Mouse (Mus musculus) hematopoietic stem cell, adult 5-6 weeks (primary cell): Measurements from ENCODE around the gene Dnah7c. TPM values are rescaled to one million over a fixed set of nuclear protein-coding genes. Genes with fewer than 3 reads are reported as not detected.
"Not testable (repeated sequence)": the region's sequence is repeated elsewhere in the genome, so short reads cannot be mapped to it uniquely, and the experiment has no call there.

ENCODE experiments used
- ATAC-seq, 2 experiments: fragments of 125-278 bp in 1 of 2; replicated peaks in 1 of 2; 2 replicates each; pipeline ENCODE4 v1.8.0; 2016 to 2017; ENCODE audit warnings: inconsistent platforms in 2 of 2, mild to moderate bottlenecking in 2 of 2, moderate number of reproducible peaks in 2 of 2, low read depth in 1 of 2, moderate TSS enrichment in 1 of 2; ENCODE audit not compliant: low FRiP score in 2 of 2, poor library complexity in 2 of 2, severe bottlenecking in 2 of 2, insufficient read depth in 1 of 2, low TSS enrichment in 1 of 2
- total RNA-seq: library from RNA; stranded (forward); fragments of 172-1452, 232-1000 nt; gene quantifications from 2 replicates; pipeline ENCODE4 v1.2.3, GENCODE M21; 2017

The Dnah7c gene
- not detected in 2 replicates for total RNA-seq

- peak; percentile 21 to 22; a peak in 1 of 4 replicates for ATAC-seq
Measured at GRCm38 (mm10) chr1:46425137-46425925, at the start of gene Dnah7c. Dnah7c (plus strand) TSS chr1:46425592.

GRCm38 (mm10) chr1:46380641-46381040 lies 44.8 kb upstream of the Dnah7c start:
- not testable (repeated sequence) for ATAC-seq

- not testable (repeated sequence) for ATAC-seq
Measured at GRCm38 (mm10) chr1:46394681-46395297, 30.6 kb upstream of the Dnah7c start.

GRCm38 (mm10) chr1:46408324-46409115 lies 16.9 kb upstream of the Dnah7c start:
- ATAC-seq, result no peak

- ATAC-seq, result not testable (repeated sequence)
Measured at GRCm38 (mm10) chr1:46414798-46415197, 10.6 kb upstream of the Dnah7c start.

GRCm38 (mm10) chr1:46416946-46417345 lies 8.4 kb upstream of the Dnah7c start:
- not testable (repeated sequence) for ATAC-seq

- ATAC-seq, result not testable (repeated sequence)
Measured at GRCm38 (mm10) chr1:46418966-46419365, 6.4 kb upstream of the Dnah7c start.

GRCm38 (mm10) chr1:46428401-46428800 lies 3.0 kb downstream of the Dnah7c start:
- ATAC-seq, result no peak

GRCm38 (mm10) chr1:46514671-46515070 lies 89.3 kb downstream of the Dnah7c start:
- not testable (repeated sequence) for ATAC-seq

GRCm38 (mm10) chr1:46521032-46521431 lies 95.6 kb downstream of the Dnah7c start:
- ATAC-seq, result no peak

GRCm38 (mm10) chr1:46526537-46526936 lies 101.1 kb downstream of the Dnah7c start:
- ATAC-seq, result not testable (repeated sequence)

- ATAC-seq, result no peak
Measured at GRCm38 (mm10) chr1:46544812-46545421, 119.5 kb downstream of the Dnah7c start.

GRCm38 (mm10) chr1:46580385-46580784 lies 155.0 kb downstream of the Dnah7c start:
- no peak for ATAC-seq

GRCm38 (mm10) chr1:46593826-46594225 lies 168.4 kb downstream of the Dnah7c start:
- not testable (repeated sequence) for ATAC-seq

GRCm38 (mm10) chr1:46596343-46596742 lies 171.0 kb downstream of the Dnah7c start:
- ATAC-seq, result not testable (repeated sequence)

GRCm38 (mm10) chr1:46620331-46620730 lies 194.9 kb downstream of the Dnah7c start:
- no peak for ATAC-seq

GRCm38 (mm10) chr1:46625914-46626313 lies 200.5 kb downstream of the Dnah7c start:
- not testable (repeated sequence) for ATAC-seq
